Mouse (Mus musculus) lung, postnatal 0 days (tissue): ENCODE results near the gene Ercc5. TPM values are rescaled to one million over a fixed set of nuclear protein-coding genes. Genes with fewer than 3 reads are reported as not detected.
A peak's percentile ranks its signal among the peaks of the same experiment; 100 is the strongest.

Source experiments
- ATAC-seq: fragments of 200-750 bp; cut with Nextera tagmentation; 2 replicates; pipeline ENCODE4 v1.8.0; 2017; ENCODE audit warnings: moderate library complexity
- DNase-seq: peaks from one replicate; pipeline ENCODE4 v3.0.0-alpha.2; 2016; ENCODE audit warnings: low spot score
- H3K27ac ChIP-seq: fragments of 300-500 bp; sonication (generic); 2 replicates; pipeline ENCODE4 v1.5.1; 2014; ENCODE audit warnings: antibody characterized with exemption, mild to moderate bottlenecking, low read length, mixed read lengths
- H3K27me3 ChIP-seq: fragments of 300-500 bp; sonication (generic); replicated peaks from 2 replicates; pipeline ENCODE4 v1.6.1; 2014; ENCODE audit warnings: low read length, mixed read lengths; ENCODE audit not compliant: insufficient read depth
- H3K36me3 ChIP-seq: fragments of 300-500 bp; sonication (generic); 2 replicates; pipeline ENCODE4 v1.6.1; 2014; ENCODE audit warnings: low read length, mixed read lengths; ENCODE audit not compliant: insufficient read depth
- H3K4me1 ChIP-seq: fragments of 300-500 bp; sonication (generic); 2 replicates; pipeline ENCODE4 v1.6.1; 2014; ENCODE audit warnings: antibody characterized with exemption, low read depth, low read length, mixed read lengths; ENCODE audit not compliant: insufficient read depth
- H3K4me2 ChIP-seq: fragments of 300-500 bp; sonication (generic); replicated peaks from 2 replicates; pipeline ENCODE4 v1.6.1; 2014; ENCODE audit warnings: low read depth, mild to moderate bottlenecking, low read length, moderate library complexity, mixed read lengths
- H3K4me3 ChIP-seq: fragments of 300-500 bp; sonication (generic); 2 replicates; pipeline ENCODE4 v1.5.1; 2014; ENCODE audit warnings: low read depth, low read length
- H3K9ac ChIP-seq: fragments of 300-500 bp; sonication (generic); replicated peaks from 2 replicates; pipeline ENCODE4 v1.6.1; 2014; ENCODE audit warnings: low read depth, mild to moderate bottlenecking
- H3K9me3 ChIP-seq: fragments of 300-500 bp; sonication (generic); 2 replicates; pipeline ENCODE4 v1.6.1; 2016; ENCODE audit warnings: low read length, mixed read lengths
- CTCF ChIP-seq: IDR thresholded peaks from 2 replicates; pipeline ENCODE4 v1.5.1; 2016; ENCODE audit warnings: antibody characterized with exemption, mild to moderate bottlenecking
- EP300 ChIP-seq: IDR thresholded peaks from 2 replicates; pipeline ENCODE4 v1.6.1; 2016; ENCODE audit warnings: antibody characterized with exemption, mild to moderate bottlenecking, control low read depth
- WGBS: fragments of 180-500 bp; shearing (Covaris S2); extraction: QIAGEN DNeasy Blood & Tissue Kit; methylation state at CpG from one replicate; pipeline ENCODE4 v1.1.7; 2014; 5-methylcytosine and 5-hydroxymethylcytosine counted together
- polyA plus RNA-seq: library from polyadenylated mRNA; unstranded; fragments of >200 nt; fragmentation: Nextera tagmentation; extraction: Ambion mirVana; gene quantifications from 2 replicates; pipeline ENCODE4 v1.2.1, GENCODE M21; 2015

Ercc5 gene
- polyA plus RNA-seq, 1 experiment from 2014 or later, result 16.7 TPM

GRCm38 (mm10) chr1:44118239-44119054 is 29.1 kb upstream of the Ercc5 start, which contains the start of the genes Kdelc1 and Bivm:
Gene Kdelc1, minus strand, starts transcription at chr1:44118808.
Gene Bivm, plus strand, starts transcription at chr1:44118957.
- H3K9ac ChIP-seq, result peak within 1 kb of the TSS; percentile 62
- H3K4me2 ChIP-seq, result peak within 1 kb of the TSS; percentile 77
- TF ChIP-seq EP300 (no peak), CTCF (no peak)
- under 1% methylated on average over 39 of the region's 39 CpGs for WGBS
- peak within 1 kb of the TSS; percentile 63 for H3K4me3 ChIP-seq
- H3K9me3 ChIP-seq, result no peaks in the 10 kb centered on the region
- peaks cover 5% of the 10 kb centered on the region; the same call in 1 of the 2 replicates for H3K4me1 ChIP-seq
- H3K36me3 ChIP-seq, result no peaks in the 10 kb centered on the region
- ATAC-seq (peak; percentile 97), DNase-seq (peak; percentile 99)
- peak within 1 kb of the TSS; percentile 93 for H3K27ac ChIP-seq
- no peaks in the 10 kb centered on the region for H3K27me3 ChIP-seq

DNA sequence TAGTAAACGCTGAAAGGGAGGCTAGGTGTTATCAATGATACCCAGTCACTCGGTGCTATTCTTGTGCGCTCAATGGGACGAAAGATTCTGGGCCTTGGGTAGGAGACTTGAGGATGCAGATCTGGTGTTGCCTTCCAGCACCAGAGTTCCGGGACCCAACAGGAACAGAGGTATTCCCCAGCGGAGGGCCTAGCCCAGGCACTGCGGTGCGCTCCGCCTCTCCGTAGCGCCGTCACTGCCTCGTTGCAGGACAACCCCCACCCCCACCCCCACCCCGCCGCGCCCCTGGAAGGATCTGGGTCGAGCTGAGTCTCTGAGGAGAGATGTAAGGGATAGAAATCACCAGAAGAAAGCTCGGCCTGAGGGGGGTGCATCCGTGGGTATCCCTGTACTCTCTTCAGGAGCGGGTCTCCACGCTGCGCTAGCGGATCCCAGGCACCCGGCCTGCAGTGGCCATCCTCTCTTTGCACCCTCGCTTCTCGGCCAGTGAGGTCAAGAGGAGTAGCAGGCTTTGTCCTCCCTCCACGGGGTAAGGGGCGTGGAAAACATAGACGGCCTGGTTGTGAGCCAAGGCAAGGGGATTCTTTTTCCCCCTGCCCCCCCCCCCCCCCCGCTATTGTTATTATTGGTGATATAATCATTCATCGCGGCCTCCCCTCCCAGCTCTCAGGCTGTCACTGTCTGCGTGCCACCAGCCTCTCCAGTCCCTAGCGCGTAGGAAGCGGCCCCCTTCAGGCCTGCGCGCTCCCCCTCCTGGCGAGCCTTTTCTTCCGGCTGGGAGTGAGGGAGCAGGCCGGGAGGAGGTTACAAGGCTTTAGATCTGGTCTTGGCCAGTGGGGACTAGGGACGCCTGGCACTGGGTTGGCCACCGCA is 28.1 kb upstream of the Ercc5 start:
- peak overlapping the region; percentile 77 for H3K4me2 ChIP-seq
- H3K9ac ChIP-seq, result peak overlapping the region; percentile 62
- ATAC-seq (peak; percentile 88), DNase-seq (peak; percentile 95)
- no peaks in the 10 kb centered on the region for H3K27me3 ChIP-seq
- H3K36me3 ChIP-seq, result no peaks in the 10 kb centered on the region
- peaks cover 5% of the 10 kb centered on the region; the same call in 1 of the 2 replicates for H3K4me1 ChIP-seq
- TF ChIP-seq EP300 (no peak), CTCF (peak; percentile 78)
- peak overlapping the region; percentile 93 for H3K27ac ChIP-seq
- H3K9me3 ChIP-seq, result no peaks in the 10 kb centered on the region
- peak overlapping the region; percentile 63 for H3K4me3 ChIP-seq
- under 1% methylated on average over 31 of the region's 43 CpGs for WGBS

GRCm38 (mm10) chr1:44120074-44120406 is 27.5 kb upstream of the Ercc5 start:
- WGBS, result 7% methylated on average over 6 of the region's 6 CpGs
- H3K27me3 ChIP-seq, result no peaks in the 10 kb centered on the region
- ATAC-seq, result no peak
- H3K9ac ChIP-seq, result peak overlapping the region; percentile 62; the same call in 1 of the 2 replicates
- TF ChIP-seq EP300 (no peak), CTCF (no peak)
- H3K4me2 ChIP-seq, result peak overlapping the region; percentile 77
- H3K9me3 ChIP-seq, result no peaks in the 10 kb centered on the region
- DNase-seq, result no peak
- peaks cover 5% of the 10 kb centered on the region; the same call in 1 of the 2 replicates for H3K4me1 ChIP-seq
- peak overlapping the region; percentile 93 for H3K27ac ChIP-seq
- H3K36me3 ChIP-seq, result no peaks in the 10 kb centered on the region
- H3K4me3 ChIP-seq, result peak overlapping the region; percentile 63

DNA sequence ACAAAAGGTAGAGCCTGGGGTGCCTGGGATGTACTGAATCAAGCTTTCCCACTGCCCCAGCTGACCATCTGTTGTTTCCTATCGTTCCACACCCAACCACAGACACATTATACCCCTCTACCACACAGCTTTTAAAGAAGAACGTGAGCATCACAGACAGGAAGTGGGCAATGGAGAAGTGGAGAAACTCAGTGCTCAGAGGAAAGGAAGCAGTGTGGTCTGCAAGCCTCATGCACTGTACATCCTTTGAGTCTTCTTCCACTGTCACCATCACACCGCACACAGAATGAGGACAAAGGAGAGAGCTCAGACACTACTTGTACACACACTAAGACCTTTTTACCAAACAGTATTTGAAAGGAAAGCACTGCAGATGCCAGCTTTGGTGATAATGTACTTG is 25.3 kb upstream of the Ercc5 start:
- Histone ChIP-seq H3K4me2 (no peak overlapping the region), H3K4me1 (peaks cover 5% of the 10 kb centered on the region; the same call in 1 of the 2 replicates), H3K9me3 (no peaks in the 10 kb centered on the region), H3K36me3 (no peaks in the 10 kb centered on the region), H3K27me3 (no peaks in the 10 kb centered on the region), H3K4me3 (no peak overlapping the region), H3K27ac (no peak overlapping the region), H3K9ac (no peak overlapping the region)
- DNase-seq (no peak), ATAC-seq (no peak)
- 74% methylated on average over 3 of the region's 3 CpGs for WGBS
- TF ChIP-seq EP300 (no peak), CTCF (no peak)

DNA sequence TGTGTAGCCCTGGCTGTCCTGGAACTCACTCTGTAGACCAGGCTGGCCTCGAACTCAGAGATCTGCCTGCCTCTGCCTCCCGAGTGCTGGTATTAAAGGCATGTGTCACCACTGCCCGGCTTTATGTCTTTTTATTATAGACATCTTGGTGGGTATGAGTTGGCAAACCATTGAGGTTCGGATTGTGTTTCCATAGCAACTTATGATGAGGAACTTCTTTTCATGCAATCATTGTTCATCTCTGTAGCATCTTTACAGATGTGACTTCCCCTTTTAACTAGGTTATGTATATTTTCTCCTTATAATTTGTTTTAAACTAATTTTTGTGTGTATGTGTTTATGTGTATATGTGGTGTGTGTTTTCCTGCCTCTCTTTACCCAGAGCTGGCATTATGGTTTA is 22.0 kb upstream of the Ercc5 start:
- DNase-seq (no peak), ATAC-seq (no peak)
- Histone ChIP-seq H3K4me3 (no peak overlapping the region), H3K9me3 (no peaks in the 10 kb centered on the region), H3K27ac (no peak overlapping the region), H3K27me3 (no peaks in the 10 kb centered on the region), H3K4me2 (no peak overlapping the region), H3K4me1 (no peaks in the 10 kb centered on the region), H3K9ac (no peak overlapping the region), H3K36me3 (peaks cover 7% of the 10 kb centered on the region; the same call in 1 of the 2 replicates)
- TF ChIP-seq CTCF, result no peak
- no peak for TF ChIP-seq EP300
- WGBS, result 90% methylated on average over 4 of the region's 4 CpGs
